Mouse (Mus musculus): ENCODE data around the gene Tiam2. TPM values are rescaled to one million over a fixed set of nuclear protein-coding genes. Genes with fewer than 3 reads are reported as not detected.
A peak's percentile ranks its signal among the peaks of the same experiment; 100 is the strongest.

The Tiam2 gene
- total RNA-seq, 1 experiment, result 3.1 TPM

DNA sequence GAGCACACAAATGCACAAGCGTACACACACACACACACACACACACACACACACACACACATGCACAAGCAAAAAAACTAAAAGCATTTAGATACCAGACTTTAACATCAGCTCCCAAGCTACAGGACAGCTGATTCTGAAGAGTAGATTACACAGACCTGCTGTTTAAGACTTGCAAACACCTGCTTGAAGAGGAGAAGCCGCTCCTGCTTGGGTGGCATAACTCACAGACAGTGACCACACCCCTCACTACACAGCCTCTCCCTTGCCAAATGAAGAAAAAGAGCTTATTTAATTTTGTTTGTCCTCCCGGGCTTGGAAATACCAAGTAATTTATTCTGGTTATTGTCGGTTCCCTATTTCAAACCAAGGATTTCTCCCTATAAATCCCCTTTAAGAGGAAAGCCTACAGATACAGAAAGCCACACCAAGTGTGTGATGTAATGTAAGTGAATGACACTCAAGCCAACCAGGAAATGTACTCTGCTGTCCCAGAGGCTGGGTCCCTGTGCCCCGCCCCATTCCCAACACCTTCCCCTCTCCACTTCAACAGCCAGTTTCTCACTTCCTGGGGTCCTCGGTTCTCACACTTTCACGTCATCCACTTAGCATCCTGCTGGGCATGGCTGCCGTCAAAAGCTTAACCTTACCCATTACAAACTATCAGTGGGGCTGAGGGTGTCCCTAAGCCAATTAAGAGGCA lies 40.1 kb upstream of the Tiam2 start:
- Histone ChIP-seq H3K4me3 (ENCODE audit: insufficient read depth in 1 of 2, low read depth in 1 of 2, low read length in 2 of 2, poor library complexity in 1 of 2, severe bottlenecking in 1 of 2) (no peak overlapping the region), H3K9ac (ENCODE audit: insufficient read depth, low read depth, low read length, poor library complexity, severe bottlenecking) (no peak overlapping the region), H3K27ac (ENCODE audit: insufficient read depth, low read depth, low read length, poor library complexity, severe bottlenecking) (no peak overlapping the region), H3K9me3 (ENCODE audit: control insufficient read depth, insufficient read depth, low read depth, low read length) (no peaks in the 10 kb centered on the region), H3K36me3 (ENCODE audit: control insufficient read depth, insufficient read depth, low read length, poor library complexity, severe bottlenecking) (no peaks in the 10 kb centered on the region), H3K4me1 (ENCODE audit: control insufficient read depth in 2 of 2, insufficient read depth in 2 of 2, low read length in 2 of 2, poor library complexity in 1 of 2) (peaks cover 10 to 12% of the 10 kb centered on the region in 2 experiments; a peak in 3 of 4 replicates)
- DNase-seq (ENCODE audit: low read depth, low spot score), result no peak
- in situ Hi-C loops (cut with MboI; ENCODE audit: low sequenced_read_pairs in 2 of 2, unreplicated experiment in 2 of 2), result no loop called here
- TF ChIP-seq ZC3H11A (IDR thresholded peaks at IDR 0.05; ENCODE audit: borderline replicate concordance, low read depth, low read length), result no peak
- TF ChIP-seq CHD2 (IDR thresholded peaks at IDR 0.05; ENCODE audit: low read depth, low read length), result no peak
- TF ChIP-seq MAFK (IDR thresholded peaks at IDR 0.05; ENCODE audit: insufficient read depth, low read depth, low read length), result no peak
- TF ChIP-seq ZNF384 (IDR thresholded peaks at IDR 0.05; ENCODE audit: low read depth, low read length), result no peak
- TF ChIP-seq HCFC1 (IDR thresholded peaks at IDR 0.05; ENCODE audit: borderline replicate concordance, insufficient read depth, low read length), result no peak

DNA sequence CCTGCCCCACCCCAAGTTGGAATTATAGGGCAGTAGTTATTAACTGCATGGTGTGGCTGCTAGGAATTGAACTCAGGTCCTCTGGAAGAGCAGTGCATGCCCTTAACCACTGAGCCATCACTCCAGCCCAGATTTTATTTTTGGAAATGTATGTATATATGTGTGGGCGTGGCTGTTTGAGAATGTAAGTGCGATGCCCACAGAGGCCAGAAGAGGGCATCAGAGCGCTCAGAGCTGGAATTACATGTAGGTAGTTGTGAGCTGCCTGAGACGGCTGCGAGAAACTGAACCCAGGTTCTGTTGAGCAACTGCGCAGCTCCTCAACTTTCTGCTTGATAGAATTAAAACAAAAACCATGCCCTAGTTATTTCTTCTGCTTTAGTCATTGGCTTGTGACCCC lies 38.0 kb upstream of the Tiam2 start:
- Histone ChIP-seq H3K4me1 (ENCODE audit: control insufficient read depth in 2 of 2, insufficient read depth in 2 of 2, low read length in 2 of 2, poor library complexity in 1 of 2) (peaks cover 10 to 12% of the 10 kb centered on the region in 2 experiments; a peak in 3 of 4 replicates), H3K9ac (ENCODE audit: insufficient read depth, low read depth, low read length, poor library complexity, severe bottlenecking) (no peak overlapping the region), H3K4me3 (ENCODE audit: insufficient read depth in 1 of 2, low read depth in 1 of 2, low read length in 2 of 2, poor library complexity in 1 of 2, severe bottlenecking in 1 of 2) (no peak overlapping the region), H3K9me3 (ENCODE audit: control insufficient read depth, insufficient read depth, low read depth, low read length) (no peaks in the 10 kb centered on the region), H3K36me3 (ENCODE audit: control insufficient read depth, insufficient read depth, low read length, poor library complexity, severe bottlenecking) (no peaks in the 10 kb centered on the region), H3K27ac (ENCODE audit: insufficient read depth, low read depth, low read length, poor library complexity, severe bottlenecking) (no peak overlapping the region)
- in situ Hi-C loops (cut with MboI; ENCODE audit: low sequenced_read_pairs in 2 of 2, unreplicated experiment in 2 of 2), result no loop called here
- TF ChIP-seq HCFC1 (IDR thresholded peaks at IDR 0.05; ENCODE audit: borderline replicate concordance, insufficient read depth, low read length) (no peak), MAFK (IDR thresholded peaks at IDR 0.05; ENCODE audit: insufficient read depth, low read depth, low read length) (no peak), ZC3H11A (IDR thresholded peaks at IDR 0.05; ENCODE audit: borderline replicate concordance, low read depth, low read length) (peak; percentile 59; the same call in 1 of the 2 replicates)
- DNase-seq (ENCODE audit: low read depth, low spot score), result peak; percentile 49

DNA sequence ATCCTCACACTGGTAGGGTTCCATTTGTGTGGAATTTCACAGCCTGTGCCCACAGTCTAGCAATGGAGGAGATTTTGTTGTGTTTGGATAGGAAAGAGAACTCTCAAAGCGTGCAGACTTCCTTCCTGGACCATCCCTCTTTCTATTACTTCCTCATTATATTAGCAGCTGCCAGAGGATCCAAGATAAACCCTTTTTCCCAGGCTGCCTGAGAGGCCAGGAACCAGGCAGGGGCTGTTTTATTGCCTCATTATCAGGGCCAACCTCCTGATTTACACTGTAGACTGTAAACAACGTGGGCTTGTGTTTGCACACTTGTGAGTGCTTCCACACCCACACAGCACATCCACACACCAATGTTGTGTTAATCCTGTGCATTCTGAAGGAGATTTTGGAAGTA lies 31.3 kb upstream of the Tiam2 start:
- Histone ChIP-seq H3K4me3 (ENCODE audit: insufficient read depth in 1 of 2, low read depth in 1 of 2, low read length in 2 of 2, poor library complexity in 1 of 2, severe bottlenecking in 1 of 2) (no peak overlapping the region), H3K9ac (ENCODE audit: insufficient read depth, low read depth, low read length, poor library complexity, severe bottlenecking) (no peak overlapping the region), H3K27ac (ENCODE audit: insufficient read depth, low read depth, low read length, poor library complexity, severe bottlenecking) (no peak overlapping the region), H3K4me1 (ENCODE audit: control insufficient read depth in 2 of 2, insufficient read depth in 2 of 2, low read length in 2 of 2, poor library complexity in 1 of 2) (no peaks in the 10 kb centered on the region), H3K36me3 (ENCODE audit: control insufficient read depth, insufficient read depth, low read length, poor library complexity, severe bottlenecking) (no peaks in the 10 kb centered on the region), H3K9me3 (ENCODE audit: control insufficient read depth, insufficient read depth, low read depth, low read length) (no peaks in the 10 kb centered on the region)
- TF ChIP-seq ZNF384 (IDR thresholded peaks at IDR 0.05; ENCODE audit: low read depth, low read length) (no peak), HCFC1 (IDR thresholded peaks at IDR 0.05; ENCODE audit: borderline replicate concordance, insufficient read depth, low read length) (no peak), ZC3H11A (IDR thresholded peaks at IDR 0.05; ENCODE audit: borderline replicate concordance, low read depth, low read length) (no peak), CHD2 (IDR thresholded peaks at IDR 0.05; ENCODE audit: low read depth, low read length) (no peak), MAFK (IDR thresholded peaks at IDR 0.05; ENCODE audit: insufficient read depth, low read depth, low read length) (no peak)
- DNase-seq (ENCODE audit: low read depth, low spot score), result no peak
- in situ Hi-C loops (cut with MboI; ENCODE audit: low sequenced_read_pairs in 2 of 2, unreplicated experiment in 2 of 2), result no loop called here

DNA sequence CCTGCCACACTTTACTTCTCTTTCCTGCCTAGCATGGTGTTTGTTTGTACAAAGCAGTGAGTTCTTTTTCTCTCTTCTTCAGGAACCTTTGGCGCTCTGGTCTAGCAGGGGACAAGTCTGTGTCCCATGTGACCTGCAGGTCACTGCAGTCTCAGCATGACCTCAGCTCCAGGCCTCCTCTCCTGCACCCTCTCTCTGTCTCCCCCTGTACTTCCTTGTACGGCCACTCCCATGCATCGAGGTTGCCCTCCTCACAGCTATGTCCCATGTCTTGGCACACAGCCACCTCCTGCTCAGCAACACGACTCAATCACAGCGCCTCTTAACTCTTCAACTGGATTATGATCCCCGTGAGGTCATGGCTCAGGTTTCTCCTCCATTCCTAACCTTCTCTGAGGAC lies 26.9 kb upstream of the Tiam2 start:
- TF ChIP-seq ZC3H11A (IDR thresholded peaks at IDR 0.05; ENCODE audit: borderline replicate concordance, low read depth, low read length) (no peak), CHD2 (IDR thresholded peaks at IDR 0.05; ENCODE audit: low read depth, low read length) (no peak), MAFK (IDR thresholded peaks at IDR 0.05; ENCODE audit: insufficient read depth, low read depth, low read length) (no peak), HCFC1 (IDR thresholded peaks at IDR 0.05; ENCODE audit: borderline replicate concordance, insufficient read depth, low read length) (no peak), ZNF384 (IDR thresholded peaks at IDR 0.05; ENCODE audit: low read depth, low read length) (no peak)
- no peak for DNase-seq (ENCODE audit: low read depth, low spot score)
- Histone ChIP-seq H3K36me3 (ENCODE audit: control insufficient read depth, insufficient read depth, low read length, poor library complexity, severe bottlenecking) (no peaks in the 10 kb centered on the region), H3K4me3 (ENCODE audit: insufficient read depth in 1 of 2, low read depth in 1 of 2, low read length in 2 of 2, poor library complexity in 1 of 2, severe bottlenecking in 1 of 2) (no peak overlapping the region), H3K9me3 (ENCODE audit: control insufficient read depth, insufficient read depth, low read depth, low read length) (no peaks in the 10 kb centered on the region), H3K27ac (ENCODE audit: insufficient read depth, low read depth, low read length, poor library complexity, severe bottlenecking) (no peak overlapping the region; the same call in 1 of the 2 replicates), H3K9ac (ENCODE audit: insufficient read depth, low read depth, low read length, poor library complexity, severe bottlenecking) (no peak overlapping the region), H3K4me1 (ENCODE audit: control insufficient read depth in 2 of 2, insufficient read depth in 2 of 2, low read length in 2 of 2, poor library complexity in 1 of 2) (no peaks in the 10 kb centered on the region)
- in situ Hi-C loops (cut with MboI; ENCODE audit: low sequenced_read_pairs in 2 of 2, unreplicated experiment in 2 of 2), result no loop called here

Data from ES-E14 (cell line).